ENCODE assay signal across 19 mouse cellular contexts in the genomic region with DNA sequence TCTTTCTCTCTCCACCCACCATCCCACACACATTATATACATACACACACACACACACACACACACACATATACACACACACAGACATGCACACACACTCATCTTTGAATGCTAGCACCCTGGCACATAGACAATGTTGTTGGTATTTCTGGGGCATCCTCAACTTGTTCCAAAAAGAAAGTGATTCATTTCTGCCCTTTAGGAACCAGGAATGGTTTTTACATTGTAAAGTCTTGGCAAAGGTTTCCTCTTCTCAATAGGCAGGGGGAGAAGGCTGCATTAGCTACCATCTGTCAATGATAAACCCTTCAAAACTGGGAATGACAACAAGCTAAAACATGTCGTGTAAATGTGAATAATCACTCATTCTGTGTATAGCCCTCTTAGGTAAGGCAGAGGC. TPM values are rescaled to one million over a fixed set of nuclear protein-coding genes. Genes with fewer than 3 reads are reported as not detected.
"Had no signal": no experiment of that assay in that cellular context is flagged by ENCODE, and none has a peak within 500 bp of the region (broad histone marks: within the 10 kb centered on the region; RNA-seq: fewer than 3 reads in every experiment).

No protein-coding gene starts in this region.

- H3K4me1 ChIP-seq: stomach, embryonic 15.5 days had no signal

- H3K27ac ChIP-seq: neural tube, embryonic 13.5 days; neural tube, embryonic 15.5 days; stomach, embryonic 15.5 days; stomach, postnatal 0 days had no signal

- DNase-seq: retina, postnatal 1 day; right cerebral cortex, adult 18-20 months; right cerebral cortex, postnatal 14 days; right cerebral cortex, postnatal 25 days; right cerebral cortex, postnatal 4 days; spleen, adult 18-20 months; thymus, adult 18-20 months; thymus, adult 2 months; thymus, postnatal 14 days; thymus, postnatal 25 days; thymus, postnatal 36 days; thymus, postnatal 4 days had no signal

- H3K4me3 ChIP-seq: neural tube, embryonic 13.5 days; neural tube, embryonic 15.5 days; stomach, embryonic 15.5 days had no signal

RNA-seq across cellular contexts. Expression of a gene that starts 14.0 kb away (rescaled TPM):
- polyA plus RNA-seq: neural tube, embryonic 14.5 days; neural tube, embryonic 15.5 days; small intestine, adult 2 months; stomach, embryonic 14.5 days had no signal
